Mouse (Mus musculus): ENCODE data around the gene Ptch2.

Gene Ptch2

DNA sequence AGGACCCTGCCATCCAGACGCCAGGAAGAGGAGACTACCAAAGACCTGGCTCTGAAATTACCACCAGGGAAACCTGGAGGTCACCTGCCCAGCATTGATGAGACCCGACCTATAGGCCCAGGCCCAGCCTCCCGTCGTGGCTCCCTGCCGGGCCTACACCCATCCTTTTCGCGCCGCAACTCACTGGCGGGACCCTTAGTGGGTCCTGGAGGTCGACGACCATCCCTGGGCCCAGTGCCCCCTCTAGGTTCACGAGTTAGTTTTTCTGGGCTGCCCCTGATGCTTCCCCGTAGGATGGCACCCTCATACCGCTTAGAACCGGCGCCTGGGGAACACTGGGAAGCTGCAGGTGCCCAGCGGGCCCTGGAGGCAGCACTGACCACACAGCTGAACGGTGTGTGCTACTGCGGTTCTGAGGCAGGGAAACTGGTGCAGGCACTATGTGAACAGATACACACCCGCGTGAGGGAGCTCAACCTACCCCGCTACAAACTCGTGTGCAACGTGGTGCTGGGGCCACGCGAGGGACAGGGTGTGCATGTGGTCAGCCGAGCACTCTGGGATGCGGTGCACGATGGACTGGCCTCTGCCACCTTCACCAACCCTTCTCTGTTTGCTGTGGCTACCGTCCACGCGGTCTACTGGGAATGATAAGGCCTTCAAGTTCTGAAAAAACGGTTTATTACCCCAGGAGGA, 32.3 kb downstream of the Ptch2 start:
- DNase-seq (ENCODE audit: low spot score) = no peak

DNA sequence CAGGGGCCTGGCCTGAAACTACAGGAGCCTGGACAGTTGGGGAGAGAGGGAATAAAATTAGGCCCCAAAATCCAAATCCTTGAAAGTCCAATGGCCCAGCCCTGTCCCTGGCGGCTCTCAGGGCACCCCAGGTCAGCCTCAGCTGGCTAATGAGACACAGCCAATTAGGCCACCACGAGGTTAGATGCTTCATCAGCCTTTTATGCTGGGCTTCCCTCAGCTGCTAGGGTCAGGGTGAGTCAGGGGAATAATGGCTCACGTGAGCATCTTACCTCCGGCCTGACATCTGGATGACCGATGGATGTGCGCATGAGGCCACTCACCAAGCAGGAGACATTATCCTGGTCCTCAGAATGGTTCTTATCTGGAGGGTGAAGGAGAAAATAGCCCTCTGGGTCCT, 34.9 kb downstream of the Ptch2 start:
- DNase-seq (ENCODE audit: low spot score) = no peak

DNA sequence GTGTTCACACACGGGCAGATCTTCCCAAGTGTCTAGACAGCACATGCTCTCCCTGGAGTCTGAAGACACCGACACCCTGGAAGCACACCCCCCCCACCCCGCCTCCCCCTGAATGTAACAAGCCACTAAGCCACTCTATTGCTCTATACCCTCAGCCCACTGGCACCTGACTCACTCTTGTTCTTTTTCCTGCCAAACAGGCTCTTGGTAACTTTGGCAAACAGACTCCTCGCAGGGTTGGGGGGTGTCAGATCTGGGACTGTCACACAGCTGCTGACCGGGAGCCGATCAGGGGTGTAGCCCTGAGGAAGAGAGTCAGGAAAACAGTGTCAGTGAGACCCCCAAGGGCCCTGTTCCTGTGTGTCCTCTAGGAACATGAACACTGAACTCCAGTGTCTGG, 35.3 kb downstream of the Ptch2 start:
- DNase-seq (ENCODE audit: low spot score) = no peak

DNA sequence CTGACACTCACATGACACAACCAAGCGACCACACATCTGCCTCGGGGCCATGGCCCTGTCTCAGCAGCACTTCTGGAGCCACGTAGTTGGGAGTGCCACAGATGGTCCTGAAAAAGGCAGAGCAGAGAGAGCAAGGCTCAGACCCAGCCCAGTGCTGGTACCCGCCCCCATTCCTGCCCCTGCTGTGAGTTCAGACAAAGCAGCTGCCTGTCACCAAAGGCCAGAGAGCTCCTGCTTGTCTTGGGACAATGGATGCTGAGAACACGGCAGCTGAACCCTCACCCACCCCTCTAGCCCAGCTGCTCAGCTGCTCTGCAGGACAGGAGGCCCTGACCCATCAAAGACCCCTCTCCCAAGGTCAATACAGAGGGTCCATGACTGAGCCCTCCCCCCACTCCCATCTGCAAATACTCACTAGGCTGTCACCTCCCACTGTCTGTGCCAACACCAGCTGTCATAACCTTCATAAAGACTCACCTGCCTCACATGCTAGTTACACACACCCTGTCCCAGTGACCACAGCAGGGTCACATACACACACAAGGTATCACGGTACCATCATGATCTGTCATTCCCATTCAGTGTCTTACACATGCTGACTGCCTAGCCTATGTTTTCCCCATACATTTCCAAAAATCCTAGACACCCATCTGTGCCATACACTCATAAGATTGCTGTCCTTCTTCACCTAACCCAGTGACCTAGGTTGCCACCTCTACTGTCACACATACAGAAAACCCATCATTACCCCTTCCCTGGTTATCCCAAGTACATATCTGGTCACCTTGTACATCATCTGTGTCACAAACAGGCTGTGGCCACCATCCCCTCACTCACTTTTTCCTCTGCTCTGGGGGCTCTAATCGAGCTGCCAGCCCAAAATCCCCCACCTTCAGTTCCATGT, 36.3 kb downstream of the Ptch2 start:
- no peak for DNase-seq (ENCODE audit: low spot score)

- no peak for DNase-seq (ENCODE audit: low spot score)
Measured at GRCm38 (mm10) chr4:117132794-117133143, 36.9 kb downstream of the Ptch2 start.

- DNase-seq (ENCODE audit: low spot score) = no peak
Measured at GRCm38 (mm10) chr4:117133366-117133796, 37.5 kb downstream of the Ptch2 start.

DNA sequence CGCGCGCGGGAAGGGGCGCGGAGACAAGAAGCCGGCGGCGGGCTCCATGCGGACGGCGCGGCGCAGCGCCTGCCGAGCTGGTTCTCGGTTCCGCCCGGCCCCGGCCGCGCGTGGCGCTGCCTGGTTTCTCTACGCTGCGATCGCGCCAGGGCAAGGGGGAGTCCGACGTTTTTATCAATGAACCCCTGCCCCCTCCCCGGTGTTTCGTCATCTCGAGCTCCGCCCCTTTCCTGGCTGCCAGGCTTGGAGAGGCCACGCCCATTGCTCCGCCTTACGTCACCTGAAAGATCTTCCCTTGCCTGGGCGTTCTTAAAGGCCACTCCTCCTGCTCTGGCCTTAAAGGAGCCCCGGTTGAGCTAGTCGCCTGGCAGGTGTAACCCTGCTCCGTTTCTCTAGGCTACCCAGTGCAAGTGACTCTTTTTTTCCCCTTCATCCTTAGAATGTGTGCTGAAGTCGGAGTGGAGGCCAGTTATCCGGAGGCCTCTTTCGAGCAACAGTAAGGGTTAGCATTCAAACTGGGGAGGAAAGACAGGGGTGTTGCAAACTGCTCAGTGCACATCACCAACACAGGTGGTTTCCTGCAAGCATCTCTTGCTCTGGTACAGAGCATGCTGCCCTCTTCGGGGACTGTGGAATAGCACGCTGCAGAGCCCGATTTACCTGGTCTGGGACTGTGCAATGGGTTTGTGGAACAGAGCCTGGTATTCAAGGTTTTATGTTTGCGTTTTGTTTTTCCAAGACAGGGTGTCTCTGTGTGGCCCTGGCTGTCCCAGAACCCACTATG, 38.1 kb downstream of the Ptch2 start, which contains the start of gene Plk3:
Gene Plk3, minus strand, starts transcription at position 147 of the 784 bp plus-strand sequence.
- DNase-seq (ENCODE audit: low spot score) = peak; percentile 93

- DNase-seq (ENCODE audit: low spot score) = no peak
Measured at GRCm38 (mm10) chr4:117134601-117134995, 38.7 kb downstream of the Ptch2 start.

- no peak for DNase-seq (ENCODE audit: low spot score)
Measured at GRCm38 (mm10) chr4:117136034-117136433, 40.2 kb downstream of the Ptch2 start.

- DNase-seq (ENCODE audit: low spot score) = no peak
Measured at GRCm38 (mm10) chr4:117138295-117139216, 42.7 kb downstream of the Ptch2 start.

DNA sequence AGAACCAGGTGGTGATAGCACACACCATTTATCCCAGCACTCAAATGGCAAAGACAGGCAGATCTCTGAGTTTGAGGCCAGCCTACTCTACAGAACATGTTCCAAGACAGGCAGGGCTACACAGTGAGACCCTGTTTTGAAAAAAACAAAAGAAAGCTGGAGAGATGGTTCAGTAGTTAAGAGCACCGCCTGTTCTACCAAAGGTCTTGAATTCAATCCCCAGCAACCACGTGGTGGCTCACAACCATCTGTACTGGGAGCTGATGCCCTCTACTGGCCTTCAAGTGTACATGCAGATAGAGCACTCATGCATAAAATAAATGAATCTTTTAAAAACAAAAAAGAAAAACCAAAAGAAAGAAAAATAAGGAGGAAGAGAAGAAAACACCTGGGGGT, 43.3 kb downstream of the Ptch2 start:
- DNase-seq (ENCODE audit: low spot score) = no peak

- DNase-seq (ENCODE audit: low spot score) = no peak
Measured at GRCm38 (mm10) chr4:117140613-117141012, 44.7 kb downstream of the Ptch2 start.

GRCm38 (mm10) chr4:117143023-117143422, 47.1 kb downstream of the Ptch2 start:
- no peak for DNase-seq (ENCODE audit: low spot score)

GRCm38 (mm10) chr4:117145248-117145647, 49.4 kb downstream of the Ptch2 start:
- DNase-seq (ENCODE audit: low spot score) = no peak

GRCm38 (mm10) chr4:117146176-117146575, 50.3 kb downstream of the Ptch2 start:
- peak; percentile 58 for DNase-seq (ENCODE audit: low spot score)

DNA sequence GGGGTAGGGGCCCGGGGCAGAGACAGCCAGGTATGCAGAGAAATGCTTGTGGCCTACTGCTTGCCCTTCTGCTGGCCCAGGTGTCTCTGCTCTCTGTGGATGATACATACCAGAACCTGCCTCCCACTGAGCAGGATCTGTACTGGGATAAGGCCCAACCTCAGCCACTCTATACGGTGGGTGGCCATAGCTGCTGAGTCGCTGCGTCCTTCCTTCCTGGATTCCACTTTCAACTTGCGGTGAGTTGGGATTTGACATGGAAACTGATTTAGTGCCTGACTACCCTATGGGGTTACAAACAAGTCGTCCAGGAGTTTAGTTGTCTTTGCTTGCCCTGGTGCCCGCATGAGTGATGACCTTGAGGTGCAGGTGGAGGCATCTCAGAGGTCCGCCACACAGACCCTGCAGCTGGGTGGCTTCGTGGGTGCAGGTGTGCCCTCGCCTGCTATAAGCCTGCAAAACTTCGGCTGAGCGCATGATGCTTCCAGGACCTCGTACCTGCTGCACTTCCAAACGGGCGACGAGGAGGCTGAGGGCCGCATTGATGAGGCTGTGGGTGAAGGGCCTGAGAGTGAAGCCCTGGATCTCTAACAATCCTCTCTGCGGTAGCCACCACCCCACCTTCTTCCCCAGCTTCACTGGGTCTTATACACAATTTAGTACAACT, 52.3 kb downstream of the Ptch2 start:
- DNase-seq (ENCODE audit: low spot score) = no peak

GRCm38 (mm10) chr4:117148815-117149214, 52.9 kb downstream of the Ptch2 start:
- DNase-seq (ENCODE audit: low spot score) = no peak

GRCm38 (mm10) chr4:117149291-117150211, 53.7 kb downstream of the Ptch2 start:
- no peak for DNase-seq (ENCODE audit: low spot score)

GRCm38 (mm10) chr4:117150212-117150733, 54.4 kb downstream of the Ptch2 start:
- DNase-seq (ENCODE audit: low spot score) = no peak
